Mouse (Mus musculus) neural tube, embryonic 11.5 days (tissue): ENCODE measurements around the gene Shisal1. TPM values are rescaled to one million over a fixed set of nuclear protein-coding genes. Genes with fewer than 3 reads are reported as not detected.

Experiments used
- ATAC-seq: fragments of 200-750 bp; cut with Nextera tagmentation; 2 replicates; pipeline ENCODE4 v1.8.0; 2017; ENCODE audit warnings: moderate number of reproducible peaks, mild to moderate bottlenecking, moderate TSS enrichment, moderate library complexity; ENCODE audit not compliant: insufficient read depth, low FRiP score, low TSS enrichment
- DNase-seq: peaks from one replicate; pipeline ENCODE4 v3.0.0-alpha.2; 2015; ENCODE audit warnings: low spot score
- H3K27ac ChIP-seq: fragments of 300-500 bp; sonication (generic); 2 replicates; pipeline ENCODE4 v1.5.1; 2014; ENCODE audit warnings: low read depth, mild to moderate bottlenecking, low read length
- H3K27me3 ChIP-seq: fragments of 300-500 bp; sonication (generic); 2 replicates; pipeline ENCODE4 v1.6.1; 2014; ENCODE audit warnings: mild to moderate bottlenecking, low read length, mixed read lengths; ENCODE audit not compliant: control insufficient read depth, insufficient read depth
- H3K36me3 ChIP-seq: fragments of 300-500 bp; sonication (generic); 2 replicates; pipeline ENCODE4 v1.6.1; 2014; ENCODE audit warnings: mild to moderate bottlenecking, low read length, moderate library complexity, mixed read lengths; ENCODE audit not compliant: control insufficient read depth, insufficient read depth
- H3K4me1 ChIP-seq: fragments of 300-500 bp; sonication (generic); 2 replicates; pipeline ENCODE4 v1.6.1; 2014; ENCODE audit warnings: low read length, mixed read lengths; ENCODE audit not compliant: control insufficient read depth, insufficient read depth
- H3K4me2 ChIP-seq: fragments of 300-500 bp; sonication (generic); 2 replicates; pipeline ENCODE4 v1.6.1; 2014; ENCODE audit warnings: low read depth, mild to moderate bottlenecking, moderate library complexity
- H3K4me3 ChIP-seq: fragments of 300-500 bp; sonication (generic); 2 replicates; pipeline ENCODE4 v1.5.1; 2014; ENCODE audit warnings: low read depth, low read length
- H3K9ac ChIP-seq: fragments of 300-500 bp; sonication (generic); 2 replicates; pipeline ENCODE4 v1.6.1; 2014; ENCODE audit warnings: mild to moderate bottlenecking, low read length
- H3K9me3 ChIP-seq: fragments of 300-500 bp; sonication (generic); 2 replicates; pipeline ENCODE4 v1.6.1; 2016; ENCODE audit warnings: low read length; ENCODE audit not compliant: control insufficient read depth
- WGBS: fragments of 180-500 bp; shearing (Covaris S2); extraction: QIAGEN DNeasy Blood & Tissue Kit; methylation state at CpG from one replicate; pipeline ENCODE4 v1.1.7; 2014; 5-methylcytosine and 5-hydroxymethylcytosine counted together
- polyA plus RNA-seq: library from polyadenylated mRNA; unstranded; fragments of >200 nt; fragmentation: Nextera tagmentation; extraction: Ambion mirVana; gene quantifications from 2 replicates; pipeline ENCODE4 v1.2.1, GENCODE M21; 2014

Shisal1 gene
- polyA plus RNA-seq, 1 experiment from 2014 or later: 7.3 TPM

DNA sequence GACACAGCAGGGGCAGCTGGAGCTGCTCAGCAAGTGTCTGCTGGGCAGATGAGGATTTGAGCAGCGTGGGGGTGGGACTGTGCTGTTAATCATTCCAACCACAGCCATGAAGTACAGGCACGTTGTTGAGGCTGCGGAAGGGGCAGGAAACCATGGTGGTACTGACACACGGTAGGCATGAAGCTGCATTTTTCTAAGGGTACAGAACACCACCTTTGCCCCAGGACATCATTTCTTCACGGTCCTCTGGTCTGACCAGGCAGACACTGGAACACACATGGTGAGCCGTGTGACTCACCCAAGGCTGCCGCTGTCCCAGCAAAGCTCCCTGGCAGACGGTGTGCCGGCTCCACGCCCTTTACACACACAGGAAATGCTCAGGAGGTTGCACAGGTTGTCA is 66.7 kb downstream of the Shisal1 start:
- Histone ChIP-seq H3K9ac (no peak overlapping the region), H3K9me3 (peaks cover 1% of the 10 kb centered on the region; the same call in 1 of the 2 replicates), H3K4me3 (no peak overlapping the region), H3K27me3 (no peaks in the 10 kb centered on the region), H3K36me3 (no peaks in the 10 kb centered on the region), H3K4me2 (no peak overlapping the region), H3K4me1 (no peaks in the 10 kb centered on the region), H3K27ac (no peak overlapping the region)
- 70% methylated on average over 10 of the region's 10 CpGs for WGBS
- DNase-seq (no peak), ATAC-seq (no peak)

DNA sequence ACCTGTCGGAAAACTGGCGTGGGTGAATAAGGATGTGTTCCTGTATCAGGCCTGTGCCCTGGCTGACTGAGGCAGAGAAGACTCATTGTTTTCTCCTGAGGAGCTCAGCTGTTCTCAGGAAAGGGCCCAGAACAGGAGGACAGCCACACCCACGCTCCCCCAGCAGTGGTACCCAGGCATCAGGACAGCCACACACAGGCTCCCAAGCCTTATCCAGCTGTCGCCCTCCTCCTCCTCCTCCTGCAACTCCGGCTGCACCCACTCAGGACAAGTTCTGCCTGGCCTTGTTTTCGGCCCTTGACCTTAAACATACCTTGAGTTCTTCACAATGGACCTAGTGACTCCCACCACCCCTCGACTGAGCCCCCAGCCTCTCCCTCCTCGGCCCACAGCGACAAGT is 68.2 kb downstream of the Shisal1 start:
- H3K4me2 ChIP-seq: no peak overlapping the region
- no peak for DNase-seq
- no peak overlapping the region for H3K4me3 ChIP-seq
- H3K9ac ChIP-seq: no peak overlapping the region
- H3K27ac ChIP-seq: no peak overlapping the region
- H3K36me3 ChIP-seq: no peaks in the 10 kb centered on the region
- ATAC-seq: no peak
- WGBS: 88% methylated on average over 9 of the region's 9 CpGs
- no peaks in the 10 kb centered on the region for H3K27me3 ChIP-seq
- H3K9me3 ChIP-seq: peaks cover 6% of the 10 kb centered on the region; the same call in 1 of the 2 replicates
- no peaks in the 10 kb centered on the region for H3K4me1 ChIP-seq

DNA sequence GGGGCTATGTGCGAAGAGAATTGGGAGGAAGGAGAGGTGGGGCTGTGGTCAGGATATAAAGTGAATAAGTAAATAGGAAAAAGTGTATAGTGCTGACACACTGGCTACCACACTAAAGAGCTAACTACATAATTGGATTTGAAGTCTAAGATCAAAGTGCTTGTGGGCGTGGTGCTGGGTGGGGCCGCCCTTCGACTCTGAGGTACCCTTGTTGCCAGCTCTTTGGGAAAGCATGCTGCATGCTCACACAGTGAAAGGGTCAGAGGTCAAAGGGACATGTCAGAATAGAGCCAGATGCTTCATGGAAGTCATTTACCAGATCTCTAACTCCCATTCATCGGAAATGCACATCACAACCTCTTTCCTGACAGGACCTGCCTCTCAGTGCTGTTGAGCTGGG is 74.1 kb downstream of the Shisal1 start:
- Histone ChIP-seq H3K27ac (no peak overlapping the region), H3K9me3 (peaks cover 6% of the 10 kb centered on the region; the same call in 1 of the 2 replicates), H3K27me3 (no peaks in the 10 kb centered on the region), H3K4me2 (no peak overlapping the region), H3K4me1 (no peaks in the 10 kb centered on the region), H3K9ac (no peak overlapping the region), H3K36me3 (no peaks in the 10 kb centered on the region), H3K4me3 (no peak overlapping the region)
- no peak for DNase-seq
- no peak for ATAC-seq
- WGBS: 60% methylated on average over 5 of the region's 5 CpGs

DNA sequence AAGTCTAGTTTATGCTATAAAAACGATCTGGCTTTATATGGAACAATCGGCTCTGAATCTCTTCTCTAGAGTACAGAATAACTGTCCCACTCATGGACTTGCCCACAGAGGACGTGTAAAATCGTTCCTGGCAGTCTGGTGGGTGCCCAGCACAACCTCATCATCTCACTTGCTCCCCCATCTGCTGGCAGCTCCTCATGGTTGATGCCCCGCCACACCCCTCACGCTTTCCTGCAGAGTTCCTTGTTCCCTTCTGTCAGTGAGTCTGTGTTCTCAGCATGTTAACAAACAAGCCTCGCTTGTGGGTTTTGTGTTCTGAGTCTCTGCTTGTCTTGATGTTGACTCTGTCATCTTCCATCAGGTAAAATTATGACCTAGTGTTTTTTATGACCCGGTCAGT is 79.5 kb downstream of the Shisal1 start:
- Histone ChIP-seq H3K4me1 (no peaks in the 10 kb centered on the region), H3K4me2 (no peak overlapping the region), H3K4me3 (no peak overlapping the region), H3K27ac (no peak overlapping the region), H3K9ac (no peak overlapping the region), H3K9me3 (no peaks in the 10 kb centered on the region), H3K36me3 (no peaks in the 10 kb centered on the region), H3K27me3 (no peaks in the 10 kb centered on the region)
- DNase-seq (no peak), ATAC-seq (no peak)
- 83% methylated on average over 8 of the region's 8 CpGs for WGBS

DNA sequence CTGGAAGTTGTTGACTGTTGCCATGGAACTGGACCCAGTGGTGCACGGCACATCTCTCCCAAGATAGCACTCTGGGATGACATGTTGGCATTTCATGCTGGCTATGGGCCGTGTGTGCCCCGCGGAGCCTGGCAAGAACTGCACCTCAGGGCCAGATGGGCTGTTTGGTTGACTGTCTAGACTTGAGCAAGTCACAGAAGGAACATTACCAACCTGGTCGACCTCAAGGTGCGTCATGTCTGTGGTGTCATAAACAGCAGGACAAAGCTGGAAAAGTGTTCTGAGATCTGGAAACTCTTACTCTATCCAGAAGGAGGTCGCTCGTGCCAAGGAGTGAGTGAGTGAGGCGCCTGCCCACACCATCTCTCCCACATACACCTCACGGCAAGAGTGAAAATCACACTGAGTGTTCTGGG is 80.3 kb downstream of the Shisal1 start:
- Histone ChIP-seq H3K4me2 (no peak overlapping the region), H3K27me3 (no peaks in the 10 kb centered on the region), H3K4me3 (no peak overlapping the region), H3K9me3 (no peaks in the 10 kb centered on the region), H3K36me3 (no peaks in the 10 kb centered on the region), H3K27ac (no peak overlapping the region), H3K4me1 (no peaks in the 10 kb centered on the region), H3K9ac (no peak overlapping the region)
- DNase-seq (no peak), ATAC-seq (no peak)
- WGBS: 85% methylated on average over 10 of the region's 10 CpGs

DNA sequence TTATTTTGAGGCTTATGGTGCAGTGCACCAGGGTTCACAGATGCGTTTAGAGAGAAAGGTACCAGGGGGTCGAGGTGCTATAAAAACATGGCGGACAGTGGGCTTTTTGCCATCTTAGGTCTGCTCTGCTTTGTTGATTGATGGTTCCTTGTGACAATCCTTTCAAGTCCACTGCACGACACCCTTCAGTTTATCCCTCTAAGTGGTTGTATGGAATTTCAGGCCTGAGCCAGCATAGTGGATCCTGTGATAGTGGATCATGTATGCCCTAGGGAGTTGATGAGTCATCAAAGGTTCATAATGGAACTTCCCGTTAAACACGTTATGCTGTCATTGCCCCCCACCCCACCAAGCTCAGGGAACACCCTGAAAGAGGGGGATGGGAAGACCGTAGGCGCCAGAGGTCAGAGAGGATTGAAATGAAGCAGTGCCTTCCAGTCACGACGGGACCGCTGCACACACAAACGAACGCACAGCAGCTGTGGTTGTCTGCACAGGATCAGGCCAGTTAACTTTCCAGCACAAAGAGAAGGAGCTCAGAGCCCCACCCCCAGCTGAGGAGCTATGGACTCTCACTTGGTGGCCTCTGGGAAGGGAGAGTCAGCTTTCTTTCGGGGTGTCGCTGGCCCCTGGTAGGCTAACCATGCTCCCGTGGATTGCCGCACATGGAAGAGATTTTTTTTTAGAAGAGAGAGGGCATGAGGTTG is 81.1 kb downstream of the Shisal1 start:
- Histone ChIP-seq H3K27me3 (no peaks in the 10 kb centered on the region), H3K9ac (no peak overlapping the region), H3K4me1 (no peaks in the 10 kb centered on the region), H3K9me3 (no peaks in the 10 kb centered on the region), H3K4me3 (no peak overlapping the region), H3K36me3 (no peaks in the 10 kb centered on the region), H3K4me2 (no peak overlapping the region), H3K27ac (no peak overlapping the region)
- peak; percentile 32 for DNase-seq
- ATAC-seq: no peak
- WGBS: 76% methylated on average over 17 of the region's 17 CpGs

DNA sequence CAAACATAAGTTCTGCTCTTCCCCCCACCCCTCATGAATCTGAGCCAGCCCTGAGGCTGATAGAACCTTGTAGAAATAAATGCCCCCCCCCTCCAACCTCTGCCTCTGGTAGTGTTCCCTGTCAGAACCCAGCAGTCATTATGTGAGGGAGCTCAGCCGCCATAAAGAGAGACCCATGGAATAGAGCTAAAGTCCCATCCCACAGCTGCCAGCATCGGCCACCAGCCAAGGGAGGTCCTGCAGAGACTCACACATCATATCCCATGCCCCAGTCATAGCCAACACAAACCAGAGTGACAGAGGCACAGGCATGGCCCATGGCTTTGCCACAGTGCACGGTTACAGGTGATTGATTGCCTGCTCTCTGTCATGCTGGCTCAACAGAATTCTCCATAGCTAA is 82.2 kb downstream of the Shisal1 start:
- H3K4me2 ChIP-seq: no peak overlapping the region
- ATAC-seq (no peak), DNase-seq (no peak)
- H3K4me1 ChIP-seq: peaks cover 4% of the 10 kb centered on the region; the same call in 1 of the 2 replicates
- H3K9me3 ChIP-seq: no peaks in the 10 kb centered on the region
- H3K4me3 ChIP-seq: no peak overlapping the region
- WGBS: 73% methylated on average over 3 of the region's 3 CpGs
- H3K36me3 ChIP-seq: no peaks in the 10 kb centered on the region
- no peak overlapping the region for H3K9ac ChIP-seq
- H3K27ac ChIP-seq: no peak overlapping the region
- H3K27me3 ChIP-seq: no peaks in the 10 kb centered on the region

DNA sequence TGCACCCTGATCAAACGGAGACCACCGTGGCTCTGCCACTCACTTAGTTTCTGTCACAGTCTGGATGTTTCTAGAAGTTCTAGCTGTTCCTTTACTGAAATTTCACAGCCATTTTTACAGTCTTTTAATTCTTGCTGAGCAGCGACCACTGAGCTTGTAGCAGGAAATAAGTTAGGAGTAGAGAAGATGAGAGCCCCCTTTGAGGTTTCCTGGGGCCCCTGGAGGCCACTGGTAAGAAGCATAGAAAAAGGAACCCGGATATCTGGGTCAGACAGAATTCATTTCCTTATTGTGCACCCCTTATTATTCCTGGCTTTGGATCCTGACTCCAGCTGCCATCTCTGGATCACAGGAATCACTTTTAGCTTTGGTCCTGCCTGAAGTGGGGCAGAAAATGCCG is 91.8 kb downstream of the Shisal1 start:
- no peaks in the 10 kb centered on the region for H3K9me3 ChIP-seq
- H3K4me2 ChIP-seq: no peak overlapping the region
- DNase-seq (no peak), ATAC-seq (no peak)
- H3K4me1 ChIP-seq: peaks cover 3% of the 10 kb centered on the region
- no peak overlapping the region for H3K4me3 ChIP-seq
- H3K9ac ChIP-seq: no peak overlapping the region
- no peaks in the 10 kb centered on the region for H3K27me3 ChIP-seq
- H3K27ac ChIP-seq: no peak overlapping the region
- WGBS: 89% methylated on average over 5 of the region's 5 CpGs
- no peaks in the 10 kb centered on the region for H3K36me3 ChIP-seq
